In genomic region chr4:124699791-124700190, GRCm38 (mm10) we compare ENCODE assay signal across 8 mouse cellular contexts. TPM values are rescaled to one million over a fixed set of nuclear protein-coding genes. Genes with fewer than 3 reads are reported as not detected.
DNase-seq lines count a peak whose midpoint lies in the region; ATAC-seq and TF ChIP-seq lines count a peak whose summit lies in the region.

No protein-coding gene starts in this region.

- no peaks in the 10 kb centered on the region for H3K9me3 ChIP-seq in MEL (replicated peaks; ENCODE audit: insufficient read depth, low read length)
- no peaks in the 10 kb centered on the region for H3K9me3 ChIP-seq in heart, embryonic 15.5 days (replicated peaks)
- no peaks in the 10 kb centered on the region for H3K9me3 ChIP-seq in liver, postnatal 0 days (ENCODE audit: low read length)

- peak overlapping the region; percentile 66 for H3K9ac ChIP-seq in MEL (ENCODE audit: control insufficient read depth, low read depth, low read length, poor library complexity, severe bottlenecking)
- H3K9ac ChIP-seq in heart, embryonic 15.5 days = peak overlapping the region; percentile 75
- 0 out of 2 replicates have a peak overlapping the region, but pooled peaks have one; percentile 77 for H3K9ac ChIP-seq in liver, postnatal 0 days (replicated peaks)

- peak overlapping the region; percentile 62 to 90 for H3K4me3 ChIP-seq in MEL (ENCODE audit: control insufficient read depth in 1 of 2, insufficient read depth in 1 of 2, low read depth in 2 of 2, low read length in 2 of 2)
- H3K4me3 ChIP-seq in heart, embryonic 15.5 days = peak overlapping the region; percentile 68
- H3K4me3 ChIP-seq in liver, postnatal 0 days (ENCODE audit: low read depth, low read length) = peak overlapping the region; percentile 79; the same call in 1 of the 2 replicates

- no peak for ATAC-seq in heart, embryonic 15.5 days (replicated peaks; ENCODE audit: insufficient number of reproducible peaks, insufficient read depth, low FRiP score, low read depth)
- no peak for ATAC-seq in liver, postnatal 0 days

- DNase-seq in heart, adult 11 months = peak; percentile 95
- no peak for DNase-seq in heart, postnatal 25 days (ENCODE audit: low spot score)
- DNase-seq in MEL (ENCODE audit: low read depth, low spot score) = no peak
- DNase-seq in liver, postnatal 0 days = no peak
- DNase-seq in adrenal gland, postnatal 4 days (ENCODE audit: low spot score in 2 of 2) = no peak
- no peak for DNase-seq in c-Kit-positive CD71-positive TER-119-positive erythroid progenitor cells, embryonic 14.5 days (ENCODE audit: low spot score)
- DNase-seq in cerebellum, postnatal 14 days = no peak

- peaks cover 0 to 25% of the 10 kb centered on the region in 2 experiments; a peak in 2 of 4 replicates for H3K36me3 ChIP-seq in MEL (ENCODE audit: control insufficient read depth in 1 of 2, insufficient read depth in 2 of 2, low read length in 2 of 2)
- no peaks in the 10 kb centered on the region for H3K36me3 ChIP-seq in heart, embryonic 15.5 days
- H3K36me3 ChIP-seq in liver, postnatal 0 days (replicated peaks; ENCODE audit: insufficient read depth, low read length) = no peaks in the 10 kb centered on the region

- H3K4me2 ChIP-seq in heart, embryonic 15.5 days = peak overlapping the region; percentile 81
- H3K4me2 ChIP-seq in liver, postnatal 0 days (ENCODE audit: low read depth, low read length) = peak overlapping the region; percentile 99

- H3K4me1 ChIP-seq in MEL (ENCODE audit: control insufficient read depth in 1 of 2, insufficient read depth in 2 of 2, low read length in 2 of 2) = peaks cover 11 to 35% of the 10 kb centered on the region in 2 experiments
- H3K4me1 ChIP-seq in heart, embryonic 15.5 days (replicated peaks) = peaks cover 46% of the 10 kb centered on the region
- H3K4me1 ChIP-seq in liver, postnatal 0 days (ENCODE audit: insufficient read depth) = peaks cover 37% of the 10 kb centered on the region

- H3K27ac ChIP-seq in MEL (ENCODE audit: control insufficient read depth, low read depth, low read length) = peak overlapping the region; percentile 61; the same call in 1 of the 2 replicates
- H3K27ac ChIP-seq in heart, embryonic 15.5 days = peak overlapping the region; percentile 77
- peak overlapping the region; percentile 71; the same call in 1 of the 2 replicates for H3K27ac ChIP-seq in liver, postnatal 0 days (ENCODE audit: low read depth)

- no peak for TF ChIP-seq CTCF in MEL (IDR thresholded peaks at IDR 0.05 in 2 of 3, conservative IDR thresholded peaks at IDR 0.05 in 1 of 3; ENCODE audit: control insufficient read depth in 1 of 3, insufficient read depth in 1 of 3, low read depth in 2 of 3, low read length in 3 of 3, poor library complexity in 1 of 3, severe bottlenecking in 1 of 3)
- no peak for TF ChIP-seq CTCF in liver, postnatal 0 days (IDR thresholded peaks at IDR 0.05; ENCODE audit: low read depth)

- intact Hi-C loops in heart, postnatal 25 days (cut with DNase I) = no loop called here

- peaks cover 10% of the 10 kb centered on the region for H3K79me2 ChIP-seq in MEL (ENCODE audit: control insufficient read depth, insufficient read depth, low read length, poor library complexity)

- TF ChIP-seq POLR2A in MEL (IDR thresholded peaks at IDR 0.05; ENCODE audit: control insufficient read depth in 1 of 2, insufficient read depth in 1 of 2, low read depth in 1 of 2, low read length in 2 of 2, poor library complexity in 1 of 2) = no peak

- WGBS in heart, embryonic 15.5 days = 33% methylated on average over 6 of the region's 6 CpGs
- 44% methylated on average over 6 of the region's 6 CpGs for WGBS in liver, postnatal 0 days (ENCODE audit: insufficient replicate concordance)

- H3K27me3 ChIP-seq in MEL (ENCODE audit: control insufficient read depth in 1 of 2, insufficient read depth in 2 of 2, low read length in 2 of 2) = no peaks in the 10 kb centered on the region
- H3K27me3 ChIP-seq in heart, embryonic 15.5 days = 0 out of 2 replicates have a peak, but pooled peaks cover 11% of the 10 kb centered on the region
- 0 out of 2 replicates have a peak, but pooled peaks cover 5% of the 10 kb centered on the region for H3K27me3 ChIP-seq in liver, postnatal 0 days (ENCODE audit: insufficient read depth, low read length)

- TF ChIP-seq RAD21 in MEL (IDR thresholded peaks at IDR 0.05; ENCODE audit: low read depth, low read length) = no peak

- no peak for TF ChIP-seq EP300 in MEL (IDR thresholded peaks at IDR 0.05; ENCODE audit: low read depth in 1 of 2, low read length in 2 of 2)
- TF ChIP-seq EP300 in liver, postnatal 0 days (IDR thresholded peaks at IDR 0.05; ENCODE audit: low read depth) = no peak

TF ChIP-seq in MEL, 35 proteins besides CTCF, POLR2A, EP300 and RAD21:
- TF ChIP-seq ETS1 (IDR thresholded peaks at IDR 0.05; ENCODE audit: low read depth, low read length) (no peak), USF2 (IDR thresholded peaks at IDR 0.05; ENCODE audit: borderline replicate concordance in 1 of 2, insufficient read depth in 1 of 2, low read depth in 1 of 2, low read length in 2 of 2) (no peak), MXI1 (IDR thresholded peaks at IDR 0.05; ENCODE audit: low read depth, low read length) (no peak), TBP (IDR thresholded peaks at IDR 0.05; ENCODE audit: low read depth, low read length) (no peak), NELFE (IDR thresholded peaks at IDR 0.05; ENCODE audit: low read depth, low read length) (no peak), MEF2A (IDR thresholded peaks at IDR 0.05; ENCODE audit: extremely low read depth, insufficient replicate concordance, low read depth, low read length, poor library complexity, severe bottlenecking) (no peak), GATA1 (IDR thresholded peaks at IDR 0.05; ENCODE audit: low read depth, low read length) (no peak), POLR2AphosphoS5 (IDR thresholded peaks at IDR 0.05; ENCODE audit: borderline replicate concordance, low read depth, low read length) (no peak), HCFC1 (IDR thresholded peaks at IDR 0.05; ENCODE audit: low read depth, low read length) (no peak), ZC3H11A (IDR thresholded peaks at IDR 0.05; ENCODE audit: low read depth, low read length) (no peak), UBTF (IDR thresholded peaks at IDR 0.05; ENCODE audit: borderline replicate concordance, insufficient read depth, low read depth, low read length) (no peak), BHLHE40 (IDR thresholded peaks at IDR 0.05; ENCODE audit: borderline replicate concordance, low read depth, low read length) (no peak)

RNA-seq across cellular contexts. Expression of gene Fhl3, which starts 0.7 kb away (rescaled TPM):
- 10 to 100 TPM; 12.7 to 14.2 TPM for total RNA-seq in heart, postnatal 25 days (2021)
- 5.6 TPM in 2 replicates for total RNA-seq in MEL (2012; rRNA removed)
- 10 to 100 TPM in 1 of 2 experiments, not detected in 1; 13.8 TPM for polyA plus RNA-seq in MEL (2012; ENCODE audit: insufficient read depth in 1 of 2, insufficient read length in 2 of 2, low read depth in 1 of 2, low replicate concordance in 2 of 2, missing spikeins in 1 of 2)
- polyA plus RNA-seq in heart, embryonic 15.5 days (2015; fragmentation: Nextera tagmentation; extraction: Ambion mirVana) = 6.2 and 7.5 TPM in 2 replicates
- 2.5 and 2.7 TPM in 2 replicates for polyA plus RNA-seq in liver, postnatal 0 days (2015; fragmentation: Nextera tagmentation; extraction: Ambion mirVana)
- 10 to 100 TPM; 15.6 to 17.3 TPM for total RNA-seq in adrenal gland, postnatal 4 days (2021)

RNA-seq across cellular contexts. Expression of gene Utp11, which starts 6.4 kb away (rescaled TPM):
- total RNA-seq in heart, postnatal 25 days (2021) = 10 to 100 TPM; 10.8 to 13.2 TPM
- total RNA-seq in MEL (2012; rRNA removed) = 65.3 and 68.3 TPM in 2 replicates
- polyA plus RNA-seq in MEL (2012; ENCODE audit: insufficient read depth in 1 of 2, insufficient read length in 2 of 2, low read depth in 1 of 2, low replicate concordance in 2 of 2, missing spikeins in 1 of 2) = 10 to 100 TPM in 1 of 2 experiments, not detected in 1; 86.9 TPM
- 42.6 and 47.5 TPM in 2 replicates for polyA plus RNA-seq in heart, embryonic 15.5 days (2015; fragmentation: Nextera tagmentation; extraction: Ambion mirVana)
- polyA plus RNA-seq in liver, postnatal 0 days (2015; fragmentation: Nextera tagmentation; extraction: Ambion mirVana) = 20.1 and 21.6 TPM in 2 replicates
- total RNA-seq in adrenal gland, postnatal 4 days (2021) = 10 to 100 TPM; 34.3 to 35.9 TPM

RNA-seq across cellular contexts. Expression of gene Sf3a3, which starts 14.8 kb away (rescaled TPM):
- total RNA-seq in heart, postnatal 25 days (2021) = 10 to 100 TPM; 18.4 to 18.6 TPM
- total RNA-seq in MEL (2012; rRNA removed) = 136 and 144 TPM in 2 replicates
- 100 to 1,000 TPM; 127 to 295 TPM for polyA plus RNA-seq in MEL (2012; ENCODE audit: insufficient read depth in 1 of 2, insufficient read length in 2 of 2, low read depth in 1 of 2, low replicate concordance in 2 of 2, missing spikeins in 1 of 2)
- polyA plus RNA-seq in heart, embryonic 15.5 days (2015; fragmentation: Nextera tagmentation; extraction: Ambion mirVana) = 73.6 and 86.5 TPM in 2 replicates
- polyA plus RNA-seq in liver, postnatal 0 days (2015; fragmentation: Nextera tagmentation; extraction: Ambion mirVana) = 37.1 and 37.2 TPM in 2 replicates
- total RNA-seq in adrenal gland, postnatal 4 days (2021) = 10 to 100 TPM; 58.4 to 62.7 TPM

RNA-seq across cellular contexts. Expression of gene Inpp5b, which starts 41.9 kb away (rescaled TPM):
- total RNA-seq in heart, postnatal 25 days (2021) = 10 to 100 TPM; 10.1 to 10.4 TPM
- total RNA-seq in MEL (2012; rRNA removed) = 27.7 and 28.6 TPM in 2 replicates
- polyA plus RNA-seq in MEL (2012; ENCODE audit: insufficient read depth in 1 of 2, insufficient read length in 2 of 2, low read depth in 1 of 2, low replicate concordance in 2 of 2, missing spikeins in 1 of 2) = 10 to 100 TPM in 1 of 2 experiments, not detected in 1; 52.5 TPM
- polyA plus RNA-seq in heart, embryonic 15.5 days (2015; fragmentation: Nextera tagmentation; extraction: Ambion mirVana) = 13.7 and 15.5 TPM in 2 replicates
- polyA plus RNA-seq in liver, postnatal 0 days (2015; fragmentation: Nextera tagmentation; extraction: Ambion mirVana) = 15.5 and 19.5 TPM in 2 replicates
- 10 to 100 TPM; 25.2 to 32.0 TPM for total RNA-seq in adrenal gland, postnatal 4 days (2021)

RNA-seq across cellular contexts. Expression of gene Pou3f1, which starts 43.2 kb away (rescaled TPM):
- total RNA-seq in heart, postnatal 25 days (2021) = under 1 TPM; 0.08 to 0.14 TPM
- total RNA-seq in MEL (2012; rRNA removed) = not detected in 2 replicates
- not detected for polyA plus RNA-seq in MEL (2012; ENCODE audit: insufficient read depth in 1 of 2, insufficient read length in 2 of 2, low read depth in 1 of 2, low replicate concordance in 2 of 2, missing spikeins in 1 of 2)
- 0.14 and 0.15 TPM in 2 replicates for polyA plus RNA-seq in heart, embryonic 15.5 days (2015; fragmentation: Nextera tagmentation; extraction: Ambion mirVana)
- polyA plus RNA-seq in liver, postnatal 0 days (2015; fragmentation: Nextera tagmentation; extraction: Ambion mirVana) = not detected in 2 replicates
- under 1 TPM; 0.23 to 0.34 TPM for total RNA-seq in adrenal gland, postnatal 4 days (2021)
